Mouse (Mus musculus) liver, embryonic 11.5 days (tissue): ENCODE measurements around the gene Cux1. TPM values are rescaled to one million over a fixed set of nuclear protein-coding genes. Genes with fewer than 3 reads are reported as not detected.

ENCODE experiments used
- ATAC-seq: fragments of 200-750 bp; cut with Nextera tagmentation; replicated peaks from 2 replicates; pipeline ENCODE4 v1.8.0; 2017; ENCODE audit warnings: moderate number of reproducible peaks, mild to moderate bottlenecking, moderate TSS enrichment, moderate library complexity; ENCODE audit not compliant: low FRiP score
- DNase-seq: peaks from one replicate; pipeline ENCODE4 v3.0.0-alpha.2; 2017; ENCODE audit warnings: low spot score
- H3K27ac ChIP-seq: fragments of 300-500 bp; sonication (generic); 2 replicates; pipeline ENCODE4 v1.5.1; 2014; ENCODE audit warnings: mild to moderate bottlenecking, low read depth, low read length, control low read depth
- H3K27me3 ChIP-seq: fragments of 300-500 bp; sonication (generic); replicated peaks from 2 replicates; pipeline ENCODE4 v1.6.1; 2014; ENCODE audit warnings: low read length, mixed read lengths; ENCODE audit not compliant: control insufficient read depth, insufficient read depth
- H3K36me3 ChIP-seq: fragments of 300-500 bp; sonication (generic); 2 replicates; pipeline ENCODE4 v1.6.1; 2014; ENCODE audit warnings: mild to moderate bottlenecking, low read length, moderate library complexity, mixed read lengths; ENCODE audit not compliant: control insufficient read depth, insufficient read depth
- H3K4me1 ChIP-seq: fragments of 300-500 bp; sonication (generic); replicated peaks from 2 replicates; pipeline ENCODE4 v1.6.1; 2014; ENCODE audit warnings: low read length, mixed read lengths; ENCODE audit not compliant: control insufficient read depth, insufficient read depth
- H3K4me2 ChIP-seq: fragments of 300-500 bp; sonication (generic); 2 replicates; pipeline ENCODE4 v1.6.1; 2014; ENCODE audit warnings: mild to moderate bottlenecking, control low read depth, moderate library complexity
- H3K4me3 ChIP-seq: fragments of 300-500 bp; sonication (generic); 2 replicates; pipeline ENCODE4 v1.5.1; 2014; ENCODE audit warnings: low read depth, low read length, control low read depth
- H3K9ac ChIP-seq: fragments of 300-500 bp; sonication (generic); 2 replicates; pipeline ENCODE4 v1.6.1; 2014; ENCODE audit warnings: low read depth, low read length, control low read depth
- H3K9me3 ChIP-seq: fragments of 300-500 bp; sonication (generic); 2 replicates; pipeline ENCODE4 v1.6.1; 2016; ENCODE audit warnings: low read length, inconsistent platforms, mixed read lengths; ENCODE audit not compliant: control insufficient read depth
- WGBS: fragments of 180-500 bp; shearing (Covaris S2); extraction: QIAGEN DNeasy Blood & Tissue Kit; methylation state at CpG from one replicate; pipeline ENCODE4 v1.1.7; 2014; 5-methylcytosine and 5-hydroxymethylcytosine counted together
- polyA plus RNA-seq: library from polyadenylated mRNA; unstranded; fragments of >200 nt; fragmentation: Nextera tagmentation; extraction: Ambion mirVana; gene quantifications from 2 replicates; pipeline ENCODE4 v1.2.1, GENCODE M21; 2014

Cux1 gene
- polyA plus RNA-seq, 1 experiment from 2014 or later = 45.8 TPM

DNA sequence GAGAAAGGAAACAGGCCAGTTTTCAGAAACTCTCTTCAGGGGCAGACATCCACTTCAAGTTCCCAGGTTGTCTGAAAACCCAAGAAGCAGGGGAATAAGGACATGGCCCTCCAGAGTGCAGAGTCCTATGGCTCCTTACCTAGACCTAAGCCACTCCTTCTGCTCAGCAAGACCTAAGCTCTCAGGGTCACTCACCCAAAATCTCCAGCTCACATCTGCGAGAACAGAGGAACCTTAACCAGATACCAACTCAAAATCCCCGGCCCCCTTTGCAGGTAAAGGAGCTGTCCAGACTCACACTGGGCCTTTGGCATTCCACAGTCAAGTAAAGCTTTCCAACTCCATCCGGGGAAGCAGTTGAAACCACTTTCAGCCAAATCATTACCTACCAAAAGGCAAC lies 3.3 kb downstream of the Cux1 start:
- H3K4me2 ChIP-seq = no peak overlapping the region
- 0 out of 2 replicates have a peak, but pooled peaks cover 2% of the 10 kb centered on the region for H3K27me3 ChIP-seq
- no peaks in the 10 kb centered on the region for H3K9me3 ChIP-seq
- peaks cover 6% of the 10 kb centered on the region for H3K4me1 ChIP-seq
- H3K27ac ChIP-seq = no peak overlapping the region
- H3K9ac ChIP-seq = no peak overlapping the region
- H3K36me3 ChIP-seq = no peaks in the 10 kb centered on the region
- no peak for ATAC-seq
- H3K4me3 ChIP-seq = no peak overlapping the region
- 55% methylated on average over 3 of the region's 3 CpGs for WGBS
- DNase-seq = no peak

- ATAC-seq (no peak), DNase-seq (no peak)
- Histone ChIP-seq H3K4me3 (no peak overlapping the region), H3K27ac (no peak overlapping the region), H3K36me3 (no peaks in the 10 kb centered on the region), H3K27me3 (no peaks in the 10 kb centered on the region), H3K4me1 (peaks cover 6% of the 10 kb centered on the region), H3K9ac (no peak overlapping the region), H3K9me3 (no peaks in the 10 kb centered on the region), H3K4me2 (no peak overlapping the region)
- 61% methylated on average over 4 of the region's 4 CpGs for WGBS
Measured at GRCm38 (mm10) chr5:136563104-136563503, 4.2 kb downstream of the Cux1 start.

- DNase-seq = no peak
- H3K27ac ChIP-seq = no peak overlapping the region
- no peaks in the 10 kb centered on the region for H3K27me3 ChIP-seq
- no peak overlapping the region for H3K4me3 ChIP-seq
- peaks cover 7% of the 10 kb centered on the region for H3K4me1 ChIP-seq
- no peak for ATAC-seq
- H3K4me2 ChIP-seq = no peak overlapping the region
- no peaks in the 10 kb centered on the region for H3K36me3 ChIP-seq
- WGBS = 60% methylated on average over 1 of the region's 1 CpGs
- H3K9me3 ChIP-seq = no peaks in the 10 kb centered on the region
- no peak overlapping the region for H3K9ac ChIP-seq
Measured at GRCm38 (mm10) chr5:136562212-136562611, 5.1 kb downstream of the Cux1 start.

DNA sequence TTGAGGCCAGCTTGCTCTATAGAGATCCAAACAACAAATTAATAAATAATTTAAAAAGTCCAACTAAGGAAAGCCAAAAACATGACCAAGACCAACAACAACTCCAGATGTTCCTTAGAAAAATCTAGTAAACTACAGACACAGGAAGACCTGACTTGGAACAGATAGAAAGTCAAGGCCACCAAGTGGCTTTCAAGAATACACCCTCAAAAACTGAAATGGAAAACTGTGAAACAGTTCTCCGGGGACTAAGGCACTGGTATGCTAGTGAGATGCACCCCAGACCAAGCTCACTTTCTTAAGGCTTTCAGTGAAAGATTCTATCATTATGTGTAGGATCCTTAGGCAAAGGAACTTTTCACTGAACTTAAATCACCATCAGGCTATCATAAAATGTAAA lies 5.6 kb downstream of the Cux1 start:
- Histone ChIP-seq H3K4me1 (peaks cover 10% of the 10 kb centered on the region), H3K4me2 (no peak overlapping the region), H3K27ac (no peak overlapping the region), H3K9ac (no peak overlapping the region), H3K36me3 (no peaks in the 10 kb centered on the region), H3K4me3 (no peak overlapping the region), H3K9me3 (no peaks in the 10 kb centered on the region), H3K27me3 (no peaks in the 10 kb centered on the region)
- WGBS = 79% methylated on average over 1 of the region's 1 CpGs
- DNase-seq (no peak), ATAC-seq (no peak)

DNA sequence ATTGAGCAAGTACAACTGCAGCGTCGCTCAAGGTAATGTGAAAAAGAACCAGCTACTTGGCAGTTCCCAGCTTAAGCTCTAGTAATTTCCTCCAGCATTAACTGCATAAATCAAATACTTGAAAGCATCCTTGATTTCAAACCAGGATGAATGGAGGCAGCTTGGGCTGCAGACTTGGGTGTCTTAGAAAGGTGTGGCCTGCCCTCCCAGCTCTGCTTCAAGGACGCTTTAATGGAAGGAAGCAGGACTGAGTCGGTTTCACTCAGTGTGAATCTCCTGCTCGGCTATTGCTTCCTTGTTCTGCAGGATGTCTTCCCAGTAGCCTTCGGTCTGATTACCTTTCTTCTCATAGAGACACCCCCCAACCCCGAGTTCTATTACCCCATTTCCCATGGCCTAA lies 6.6 kb downstream of the Cux1 start:
- ATAC-seq (no peak), DNase-seq (no peak)
- Histone ChIP-seq H3K4me3 (no peak overlapping the region), H3K9ac (no peak overlapping the region), H3K4me2 (no peak overlapping the region), H3K9me3 (no peaks in the 10 kb centered on the region), H3K4me1 (peaks cover 17% of the 10 kb centered on the region), H3K36me3 (no peaks in the 10 kb centered on the region), H3K27ac (no peak overlapping the region), H3K27me3 (no peaks in the 10 kb centered on the region)
- WGBS = 63% methylated on average over 7 of the region's 7 CpGs

- H3K4me1 ChIP-seq = peaks cover 28% of the 10 kb centered on the region
- 51% methylated on average over 4 of the region's 4 CpGs for WGBS
Measured at GRCm38 (mm10) chr5:136557446-136557845, 9.8 kb downstream of the Cux1 start.

DNA sequence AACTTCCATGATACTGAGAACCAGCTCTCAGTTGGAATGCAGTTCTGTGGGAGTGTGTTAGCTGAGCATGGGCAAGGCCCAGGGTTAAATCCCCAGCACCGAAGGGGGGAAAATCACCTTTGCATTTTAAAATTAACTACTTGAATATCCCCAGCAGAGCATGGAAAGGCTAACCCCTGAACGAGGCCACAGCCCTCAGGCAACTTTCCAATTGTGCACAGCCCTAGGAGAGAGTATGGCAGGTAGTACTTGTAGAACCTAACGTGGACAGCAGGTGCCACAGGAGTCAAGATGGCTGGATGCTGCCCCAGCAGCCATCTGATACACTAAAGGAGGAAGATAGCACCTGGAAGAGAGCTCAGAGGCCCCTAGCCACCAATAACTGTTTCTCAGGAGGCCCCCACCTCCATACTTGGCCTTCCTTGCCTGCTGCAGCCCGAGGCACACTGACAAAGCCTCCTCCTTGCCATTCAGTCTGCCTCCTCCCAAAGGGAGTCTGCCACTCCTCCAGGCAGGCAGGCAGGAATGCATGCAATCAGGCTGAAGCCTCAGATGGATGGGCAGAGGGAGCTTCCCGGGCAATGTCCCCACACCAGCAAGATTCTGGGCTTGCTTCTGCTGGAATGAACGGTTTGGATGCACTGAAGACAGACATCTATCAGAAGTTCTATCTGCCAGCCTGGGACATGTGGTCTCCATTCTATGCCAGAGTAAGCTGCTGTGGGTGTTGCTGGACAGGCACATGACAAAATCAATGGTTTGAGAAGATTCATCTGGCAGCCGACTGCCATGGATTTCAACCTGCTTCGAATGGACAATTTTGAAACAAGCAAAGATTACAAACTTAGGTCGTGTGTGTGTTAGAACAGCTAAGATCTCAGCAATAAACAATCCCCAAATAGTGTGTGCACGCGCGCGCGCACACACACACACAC lies 10.7 kb downstream of the Cux1 start:
- no peak for DNase-seq
- Histone ChIP-seq H3K9ac (no peak overlapping the region), H3K27ac (no peak overlapping the region), H3K9me3 (no peaks in the 10 kb centered on the region), H3K4me2 (no peak overlapping the region), H3K27me3 (no peaks in the 10 kb centered on the region), H3K4me1 (peaks cover 28% of the 10 kb centered on the region), H3K36me3 (no peaks in the 10 kb centered on the region), H3K4me3 (no peak overlapping the region)
- 81% methylated on average over 14 of the region's 14 CpGs for WGBS
- ATAC-seq = no peak

More at GRCm38 (mm10) chr5:136557446-136557845, 9.8 kb downstream of the Cux1 start:
- Histone ChIP-seq H3K4me3 (no peak overlapping the region), H3K4me2 (no peak overlapping the region), H3K36me3 (no peaks in the 10 kb centered on the region), H3K9ac (no peak overlapping the region), H3K27ac (no peak overlapping the region), H3K9me3 (no peaks in the 10 kb centered on the region), H3K27me3 (no peaks in the 10 kb centered on the region)
- DNase-seq (no peak), ATAC-seq (no peak)

DNA sequence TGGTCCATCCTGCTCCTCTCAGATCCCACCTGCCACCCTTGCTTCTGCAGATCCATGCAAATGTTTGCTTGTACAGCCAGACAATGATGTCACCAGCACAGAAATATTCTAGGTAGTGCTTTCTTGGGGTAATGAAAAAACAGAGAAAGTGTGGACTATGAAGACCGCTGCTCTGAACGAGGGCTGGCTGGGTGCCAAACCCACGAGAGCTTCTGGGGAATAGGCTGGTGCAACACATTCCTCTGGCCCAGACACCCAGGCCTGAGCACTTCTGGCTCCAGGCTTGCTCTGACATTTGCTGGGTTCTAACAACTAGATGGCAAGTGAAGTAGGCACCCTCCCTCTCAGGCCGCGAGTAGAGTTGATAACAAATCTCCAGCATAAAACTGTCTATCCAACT lies 11.6 kb downstream of the Cux1 start:
- peaks cover 30% of the 10 kb centered on the region for H3K4me1 ChIP-seq
- H3K27me3 ChIP-seq = no peaks in the 10 kb centered on the region
- H3K4me3 ChIP-seq = no peak overlapping the region
- H3K36me3 ChIP-seq = no peaks in the 10 kb centered on the region
- WGBS = 47% methylated on average over 5 of the region's 5 CpGs
- no peak for ATAC-seq
- H3K4me2 ChIP-seq = no peak overlapping the region
- peak; percentile 34 for DNase-seq
- H3K27ac ChIP-seq = no peak overlapping the region
- no peak overlapping the region for H3K9ac ChIP-seq
- H3K9me3 ChIP-seq = no peaks in the 10 kb centered on the region

GRCm38 (mm10) chr5:136552832-136553231 lies 14.5 kb downstream of the Cux1 start:
- Histone ChIP-seq H3K4me1 (peaks cover 32% of the 10 kb centered on the region), H3K27ac (no peak overlapping the region), H3K36me3 (no peaks in the 10 kb centered on the region), H3K4me3 (no peak overlapping the region), H3K9ac (no peak overlapping the region), H3K4me2 (no peak overlapping the region), H3K27me3 (no peaks in the 10 kb centered on the region), H3K9me3 (no peaks in the 10 kb centered on the region)
- DNase-seq (no peak), ATAC-seq (no peak)
